Mouse (Mus musculus) spleen, adult 2 months (tissue): ENCODE data around the gene Bnipl.

Experiments used
- CTCF ChIP-seq: fragments of 200-500 bp; IDR thresholded peaks from 2 replicates; pipeline ENCODE4 v1.5.1; 2011; ENCODE audit warnings: mild to moderate bottlenecking, inconsistent platforms; ENCODE audit not compliant: insufficient read depth, insufficient read length, insufficient replicate concordance; ENCODE audit errors: extremely low read depth
- POLR2A ChIP-seq: fragments of 200-500 bp; IDR thresholded peaks from 2 replicates; pipeline ENCODE4 v1.6.1; 2011; ENCODE audit warnings: low read depth, low read length, inconsistent platforms

- TF ChIP-seq CTCF (no peak), POLR2A (no peak)
Measured at GRCm38 (mm10) chr3:95286510-95286909, 35.5 kb upstream of the Bnipl start.
